Mouse (Mus musculus) lung, adult 2 months (tissue): ENCODE data around the gene Ak1.

Experiments used
- CTCF ChIP-seq: fragments of 200-500 bp; IDR thresholded peaks from 2 replicates; pipeline ENCODE4 v1.5.1; 2011; ENCODE audit warnings: mild to moderate bottlenecking, low read length, control low read depth; ENCODE audit not compliant: insufficient read depth
- POLR2A ChIP-seq: fragments of 200-500 bp; IDR thresholded peaks from 2 replicates; pipeline ENCODE4 v1.6.1; 2011; ENCODE audit warnings: low read depth, mild to moderate bottlenecking, control low read depth, low read length, borderline replicate concordance; ENCODE audit errors: extremely low read depth

DNA sequence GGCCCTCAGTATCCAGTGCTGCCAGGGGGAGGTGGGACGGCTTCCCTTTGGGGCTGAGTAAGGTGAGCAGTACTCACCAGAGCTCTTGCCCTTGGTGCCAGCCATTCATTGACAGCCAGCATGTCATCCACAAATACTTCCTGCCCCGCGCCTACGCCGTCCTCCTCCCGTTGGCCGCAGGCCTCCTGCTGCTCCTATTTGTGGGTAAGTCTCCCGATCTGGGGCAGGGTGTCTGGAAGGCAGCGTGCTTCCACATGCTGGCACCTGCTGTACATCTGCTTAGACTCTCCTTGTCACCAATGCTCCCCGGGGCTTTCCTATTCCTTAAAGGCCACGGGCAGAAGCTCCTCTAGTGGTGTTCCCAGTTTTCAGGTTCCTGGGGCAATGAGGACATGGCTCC, 49.4 kb upstream of the Ak1 start:
- TF ChIP-seq POLR2A (no peak), CTCF (no peak)
